Mouse (Mus musculus) MEL (cell line): ENCODE measurements around the gene Zfp36l1. TPM values are rescaled to one million over a fixed set of nuclear protein-coding genes. Genes with fewer than 3 reads are reported as not detected.

Source experiments
- DNase-seq: peaks from one replicate; pipeline ENCODE4 v3.0.0; 2011; ENCODE audit warnings: low read depth, low spot score
- H3K27ac ChIP-seq: 2 replicates; pipeline ENCODE4 v1.5.1; 2012; ENCODE audit warnings: low read depth, mild to moderate bottlenecking, control low read depth, low read length, moderate library complexity; ENCODE audit not compliant: control insufficient read depth
- H3K27me3 ChIP-seq, 2 experiments: fragments of 150-350 bp in 1 of 2; sonication (generic) in 1 of 2; 2 replicates each; pipeline ENCODE4 v1.6.1; 2012; ENCODE audit warnings: low read length in 2 of 2, mild to moderate bottlenecking in 2 of 2, improper control_type of control experiment in 1 of 2, moderate library complexity in 1 of 2; ENCODE audit not compliant: insufficient read depth in 2 of 2, control insufficient read depth in 1 of 2
- H3K36me3 ChIP-seq, 2 experiments: 2 replicates each; pipeline ENCODE4 v1.6.1; 2012 to 2014; ENCODE audit warnings: low read length in 2 of 2, improper control_type of control experiment in 1 of 2, inconsistent platforms in 1 of 2, mild to moderate bottlenecking in 1 of 2; ENCODE audit not compliant: insufficient read depth in 2 of 2, control insufficient read depth in 1 of 2
- H3K4me1 ChIP-seq, 2 experiments: fragments of 150-350 bp in 1 of 2; sonication (generic) in 1 of 2; 2 replicates each; pipeline ENCODE4 v1.6.1; 2012; ENCODE audit warnings: low read length in 2 of 2, improper control_type of control experiment in 1 of 2, mild to moderate bottlenecking in 1 of 2; ENCODE audit not compliant: insufficient read depth in 2 of 2, control insufficient read depth in 1 of 2
- H3K4me3 ChIP-seq, 2 experiments: fragments of 150-350 bp in 1 of 2; sonication (generic) in 1 of 2; 2 replicates each; pipeline ENCODE4 v1.5.1; 2012; ENCODE audit warnings: low read depth in 2 of 2, low read length in 2 of 2, mild to moderate bottlenecking in 2 of 2, moderate library complexity in 2 of 2, control low read depth in 1 of 2, improper control_type of control experiment in 1 of 2; ENCODE audit not compliant: control insufficient read depth in 1 of 2, insufficient read depth in 1 of 2
- H3K79me2 ChIP-seq: 2 replicates; pipeline ENCODE4 v1.6.1; 2012; ENCODE audit warnings: mild to moderate bottlenecking, low read length, moderate library complexity; ENCODE audit not compliant: control insufficient read depth, poor library complexity, insufficient read depth
- H3K9ac ChIP-seq: 2 replicates; pipeline ENCODE4 v1.6.1; 2012; ENCODE audit warnings: low read depth, mild to moderate bottlenecking, control low read depth, low read length, moderate library complexity; ENCODE audit not compliant: control insufficient read depth, poor library complexity, severe bottlenecking
- H3K9me3 ChIP-seq: fragments of 150-350 bp; sonication (generic); replicated peaks from 2 replicates; pipeline ENCODE4 v1.6.1; 2012; ENCODE audit warnings: mild to moderate bottlenecking, low read length, improper control_type of control experiment, moderate library complexity; ENCODE audit not compliant: insufficient read depth
- BHLHE40 ChIP-seq: IDR thresholded peaks from 2 replicates; pipeline ENCODE4 v1.6.1; 2012; ENCODE audit warnings: low read depth, mild to moderate bottlenecking, inconsistent platforms, low read length, improper control_type of control experiment, borderline replicate concordance
- CHD1 ChIP-seq: IDR thresholded peaks from 2 replicates; pipeline ENCODE4 v1.6.1; 2012; ENCODE audit warnings: low read depth, mild to moderate bottlenecking, inconsistent platforms, low read length, improper control_type of control experiment
- CTCF ChIP-seq, 3 experiments: IDR thresholded peaks in 2 of 3; conservative IDR thresholded peaks in 1 of 3; 2 replicates each; pipeline ENCODE4 v1.5.1; 2011 to 2012; ENCODE audit warnings: low read length in 3 of 3, low read depth in 2 of 3, mild to moderate bottlenecking in 2 of 3, improper control_type of control experiment in 1 of 3, inconsistent platforms in 1 of 3, mixed read lengths in 1 of 3, moderate library complexity in 1 of 3; ENCODE audit not compliant: control insufficient read depth in 1 of 3, insufficient read depth in 1 of 3, poor library complexity in 1 of 3, severe bottlenecking in 1 of 3
- E2F4 ChIP-seq: IDR thresholded peaks from 2 replicates; pipeline ENCODE4 v1.6.1; 2011; ENCODE audit warnings: low read depth, low read length, improper control_type of control experiment, borderline replicate concordance
- ELF1 ChIP-seq: IDR thresholded peaks from 2 replicates; pipeline ENCODE4 v1.6.1; 2014; ENCODE audit warnings: low read depth, mild to moderate bottlenecking, inconsistent platforms, low read length, improper control_type of control experiment, moderate library complexity
- EP300 ChIP-seq, 2 experiments: IDR thresholded peaks; 2 replicates each; pipeline ENCODE4 v1.6.1; 2011; ENCODE audit warnings: improper control_type of control experiment in 2 of 2, low read length in 2 of 2, low read depth in 1 of 2, mild to moderate bottlenecking in 1 of 2
- GATA1 ChIP-seq: IDR thresholded peaks from 2 replicates; pipeline ENCODE4 v1.6.1; 2011; ENCODE audit warnings: low read depth, low read length, improper control_type of control experiment
- HCFC1 ChIP-seq: IDR thresholded peaks from 2 replicates; pipeline ENCODE4 v1.6.1; 2012; ENCODE audit warnings: low read depth, mild to moderate bottlenecking, inconsistent platforms, low read length, improper control_type of control experiment, moderate library complexity
- JUND ChIP-seq: IDR thresholded peaks from 2 replicates; pipeline ENCODE4 v1.6.1; 2011; ENCODE audit warnings: low read depth, mild to moderate bottlenecking, improper control_type of control experiment, low read length
- KAT2A ChIP-seq: conservative IDR thresholded peaks from 2 replicates; pipeline ENCODE4 v1.6.1; 2012; ENCODE audit warnings: low read depth, low read length, improper control_type of control experiment, inconsistent platforms
- MAX ChIP-seq: IDR thresholded peaks from 2 replicates; pipeline ENCODE4 v1.6.1; 2011; ENCODE audit warnings: low read length, improper control_type of control experiment
- MYC ChIP-seq: IDR thresholded peaks from 2 replicates; pipeline ENCODE4 v1.6.1; 2011; ENCODE audit warnings: low read depth, mild to moderate bottlenecking, low read length, improper control_type of control experiment, moderate library complexity
- POLR2AphosphoS2 ChIP-seq: IDR thresholded peaks from 2 replicates; pipeline ENCODE4 v1.6.1; 2011; ENCODE audit warnings: low read length, improper control_type of control experiment
- POLR2AphosphoS5 ChIP-seq: IDR thresholded peaks from 2 replicates; pipeline ENCODE4 v1.6.1; 2012; ENCODE audit warnings: low read depth, borderline replicate concordance, mild to moderate bottlenecking, inconsistent platforms, low read length, moderate library complexity, mixed read lengths
- RAD21 ChIP-seq: IDR thresholded peaks from 2 replicates; pipeline ENCODE4 v1.6.1; 2011; ENCODE audit warnings: mild to moderate bottlenecking, low read depth, low read length, improper control_type of control experiment
- SMC3 ChIP-seq: IDR thresholded peaks from 2 replicates; pipeline ENCODE4 v1.6.1; 2011; ENCODE audit warnings: low read depth, low read length, improper control_type of control experiment
- TCF12 ChIP-seq: IDR thresholded peaks from 2 replicates; pipeline ENCODE4 v1.6.1; 2014; ENCODE audit warnings: low read depth, mild to moderate bottlenecking, inconsistent platforms, low read length, improper control_type of control experiment, moderate library complexity
- UBTF ChIP-seq: IDR thresholded peaks from 2 replicates; pipeline ENCODE4 v1.6.1; 2012; ENCODE audit warnings: low read depth, mild to moderate bottlenecking, inconsistent platforms, low read length, improper control_type of control experiment, moderate library complexity, borderline replicate concordance; ENCODE audit not compliant: insufficient read depth
- USF1 ChIP-seq: IDR thresholded peaks from 2 replicates; pipeline ENCODE4 v1.6.1; 2014; ENCODE audit warnings: low read depth, mild to moderate bottlenecking, inconsistent platforms, low read length, improper control_type of control experiment, moderate library complexity
- USF2 ChIP-seq, 2 experiments: IDR thresholded peaks; 2 replicates each; pipeline ENCODE4 v1.6.1; 2011 to 2012; ENCODE audit warnings: improper control_type of control experiment in 2 of 2, low read length in 2 of 2, borderline replicate concordance in 1 of 2, inconsistent platforms in 1 of 2, low read depth in 1 of 2, mild to moderate bottlenecking in 1 of 2; ENCODE audit not compliant: insufficient read depth in 1 of 2
- ZC3H11A ChIP-seq: IDR thresholded peaks from 2 replicates; pipeline ENCODE4 v1.6.1; 2012; ENCODE audit warnings: low read depth, mild to moderate bottlenecking, inconsistent platforms, low read length, improper control_type of control experiment
- ZKSCAN1 ChIP-seq: IDR thresholded peaks from 2 replicates; pipeline ENCODE4 v1.6.1; 2012; ENCODE audit warnings: low read depth, mild to moderate bottlenecking, inconsistent platforms, low read length, improper control_type of control experiment, moderate library complexity
- ZNF384 ChIP-seq: IDR thresholded peaks from 2 replicates; pipeline ENCODE4 v1.6.1; 2012; ENCODE audit warnings: low read depth, mild to moderate bottlenecking, inconsistent platforms, low read length, improper control_type of control experiment
- polyA plus RNA-seq, 2 experiments: library from polyadenylated mRNA; stranded (reverse) in 1 of 2; unstranded in 1 of 2; fragments of >175 nt in 1 of 2; fragments of >200 nt in 1 of 2; gene quantifications; 2 replicates each; pipeline versions ENCODE4 v1.2.1 to v1.2.4; 2012; ENCODE audit warnings: low replicate concordance in 2 of 2, low read depth in 1 of 2; ENCODE audit not compliant: insufficient read length in 2 of 2, insufficient read depth in 1 of 2, missing spikeins in 1 of 2
- total RNA-seq: library from RNA; depleted of rRNA; stranded (reverse); fragments of 300-350 nt; gene quantifications from 2 replicates; pipeline ENCODE4 v1.2.3, GENCODE M21; 2012

The Zfp36l1 gene
- total and polyA plus RNA-seq, 3 experiments: 1.2 to 22.5 TPM; not detected in 1

- peak; percentile 65 for DNase-seq
- TF ChIP-seq E2F4 (no peak), CTCF (IDR thresholded peaks at IDR 0.05 in 2 of 3, conservative IDR thresholded peaks at IDR 0.05 in 1 of 3; ENCODE audit: control insufficient read depth in 1 of 3, insufficient read depth in 1 of 3, low read depth in 2 of 3, low read length in 3 of 3, poor library complexity in 1 of 3, severe bottlenecking in 1 of 3) (peak; percentile 38 to 54 (median 41)), RAD21 (peak; percentile 10; the same call in 1 of the 2 replicates)
- H3K27me3 ChIP-seq: no peaks in the 10 kb centered on the region
Observed at GRCm38 (mm10) chr12:80153078-80153477, 40.3 kb upstream of the Zfp36l1 start.

GRCm38 (mm10) chr12:80151821-80152220 is 39.0 kb upstream of the Zfp36l1 start:
- no peaks in the 10 kb centered on the region for H3K27me3 ChIP-seq
- no peak overlapping the region for H3K4me3 ChIP-seq
- no peak overlapping the region for H3K27ac ChIP-seq
- peak; percentile 81 for DNase-seq
- TF ChIP-seq RAD21 (peak; percentile 38), POLR2AphosphoS2 (no peak), SMC3 (peak; percentile 39), ZNF384 (0 out of 2 replicates have a peak, but pooled peaks have one; percentile 21), MAX (peak; percentile 69), POLR2AphosphoS5 (no peak), CTCF (IDR thresholded peaks at IDR 0.05 in 2 of 3, conservative IDR thresholded peaks at IDR 0.05 in 1 of 3; ENCODE audit: control insufficient read depth in 1 of 3, insufficient read depth in 1 of 3, low read depth in 2 of 3, low read length in 3 of 3, poor library complexity in 1 of 3, severe bottlenecking in 1 of 3) (peak; percentile 53 to 64 (median 61)), MYC (peak; percentile 83), GATA1 (no peak), USF1 (0 out of 2 replicates have a peak, but pooled peaks have one; percentile 9)
- TF ChIP-seq, all 39 proteins: peak for 7
- no peaks in the 10 kb centered on the region for H3K79me2 ChIP-seq
- H3K9me3 ChIP-seq: no peaks in the 10 kb centered on the region
- H3K9ac ChIP-seq: no peak overlapping the region; the same call in 1 of the 2 replicates
- H3K4me1 ChIP-seq: peaks cover 3 to 12% of the 10 kb centered on the region in 2 experiments; a peak in 3 of 4 replicates
- peaks cover 0 to 8% of the 10 kb centered on the region in 2 experiments; a peak in 2 of 4 replicates for H3K36me3 ChIP-seq

More at GRCm38 (mm10) chr12:80153078-80153477, 40.3 kb upstream of the Zfp36l1 start:
- Histone ChIP-seq H3K4me1 (peaks cover 2 to 9% of the 10 kb centered on the region in 2 experiments; a peak in 2 of 4 replicates), H3K79me2 (no peaks in the 10 kb centered on the region), H3K9ac (no peak overlapping the region), H3K9me3 (no peaks in the 10 kb centered on the region), H3K36me3 (peaks cover 0 to 5% of the 10 kb centered on the region in 2 experiments; a peak in 2 of 4 replicates), H3K4me3 (no peak overlapping the region), H3K27ac (no peak overlapping the region)

- Histone ChIP-seq H3K36me3 (peaks cover 0 to 11% of the 10 kb centered on the region in 2 experiments; a peak in 2 of 4 replicates), H3K27ac (peak overlapping the region; percentile 48), H3K4me3 (peak overlapping the region; percentile 56 to 72), H3K9me3 (no peaks in the 10 kb centered on the region), H3K4me1 (peaks cover 3 to 16% of the 10 kb centered on the region in 2 experiments; a peak in 3 of 4 replicates), H3K27me3 (no peaks in the 10 kb centered on the region), H3K79me2 (no peaks in the 10 kb centered on the region), H3K9ac (peak overlapping the region; percentile 65)
- peak; percentile 96 for DNase-seq
- TF ChIP-seq POLR2AphosphoS2 (peak; percentile 62; the same call in 1 of the 2 replicates), UBTF (no peak), HCFC1 (0 out of 2 replicates have a peak, but pooled peaks have one; percentile 37), USF2 (IDR thresholded peaks at IDR 0.05; ENCODE audit: borderline replicate concordance in 1 of 2, insufficient read depth in 1 of 2, low read depth in 1 of 2, low read length in 2 of 2) (peak; percentile 42 to 81; a peak in 3 of 4 replicates), TCF12 (peak; percentile 47; the same call in 1 of the 2 replicates), JUND (no peak), BHLHE40 (peak; percentile 91), KAT2A (no peak), ZNF384 (0 out of 2 replicates have a peak, but pooled peaks have one; percentile 10), CHD1 (no peak), EP300 (IDR thresholded peaks at IDR 0.05; ENCODE audit: low read depth in 1 of 2, low read length in 2 of 2) (0 out of 4 replicates have a peak, but pooled peaks of 1 of the 2 experiments have one; percentile 12), ZKSCAN1 (no peak), USF1 (peak; percentile 96), ELF1 (peak; percentile 62), ZC3H11A (no peak)
Observed at GRCm38 (mm10) chr12:80150624-80151023, 37.8 kb upstream of the Zfp36l1 start.
